In genomic region chr4:147969337-147969736, GRCm38 (mm10) we compare ENCODE assay signal across 28 mouse cellular contexts. TPM values are rescaled to one million over a fixed set of nuclear protein-coding genes. Genes with fewer than 3 reads are reported as not detected.
DNase-seq lines count a peak whose midpoint lies in the region; ATAC-seq and TF ChIP-seq lines count a peak whose summit lies in the region.
"Had no signal": no experiment of that assay in that cellular context is flagged by ENCODE, and none has a peak within 500 bp of the region (broad histone marks: within the 10 kb centered on the region; RNA-seq: fewer than 3 reads in every experiment).

No protein-coding gene starts in this region.

- WGBS in heart, adult 2 months = 9% methylated on average over 9 of the region's 9 CpGs
- 5% methylated on average over 9 of the region's 9 CpGs for WGBS in heart, embryonic 11.5 days (ENCODE audit: insufficient replicate concordance)
- WGBS in heart, embryonic 16.5 days = 17% methylated on average over 9 of the region's 9 CpGs
- 12% methylated on average over 9 of the region's 9 CpGs for WGBS in liver, embryonic 12.5 days (ENCODE audit: insufficient replicate concordance)

- DNase-seq in heart, adult 2 months = peak in 1 of 2 experiments; percentile 33
- no peak for DNase-seq in heart, adult 9 months (ENCODE audit: low spot score in 2 of 2)
- no peak for DNase-seq in lung, postnatal 14 days
- DNase-seq in thymus, postnatal 10 days (ENCODE audit: low spot score in 2 of 2) = no peak
- DNase-seq: adrenal gland, adult 2 months; cerebellum, adult 8-10 months; cerebellum, postnatal 36 days; gastrocnemius, postnatal 25 days; kidney, adult 9 months; kidney, postnatal 14 days; liver, embryonic 13.5 days; lung, adult 2 months; lung, postnatal 10 days; midbrain, embryonic 14.5 days had no signal

- peaks cover 3% of the 10 kb centered on the region; the same call in 1 of the 2 replicates for H3K4me1 ChIP-seq in heart, adult 2 months (ENCODE audit: control insufficient read depth, insufficient read depth, low read length)
- H3K4me1 ChIP-seq in heart, embryonic 11.5 days (ENCODE audit: control insufficient read depth, insufficient read depth, low read length) = peaks cover 6% of the 10 kb centered on the region; the same call in 1 of the 2 replicates
- H3K4me1 ChIP-seq in heart, embryonic 16.5 days (ENCODE audit: control insufficient read depth, insufficient read depth, low read length) = peaks cover 16% of the 10 kb centered on the region
- peaks cover 9% of the 10 kb centered on the region for H3K4me1 ChIP-seq in liver, embryonic 12.5 days
- H3K4me1 ChIP-seq: forebrain, embryonic 13.5 days; limb, embryonic 12.5 days had no signal

- H3K4me3 ChIP-seq in heart, adult 2 months = no peak overlapping the region
- no peak overlapping the region for H3K4me3 ChIP-seq in heart, embryonic 11.5 days (ENCODE audit: low read depth, low read length)
- peak overlapping the region; percentile 28 for H3K4me3 ChIP-seq in heart, embryonic 16.5 days (ENCODE audit: low read length)
- H3K4me3 ChIP-seq in liver, embryonic 12.5 days = no peak overlapping the region
- H3K4me3 ChIP-seq: forebrain, embryonic 13.5 days; limb, embryonic 12.5 days; liver, embryonic 13.5 days had no signal

- peak overlapping the region; percentile 42 for H3K4me2 ChIP-seq in heart, embryonic 11.5 days
- H3K4me2 ChIP-seq in heart, embryonic 16.5 days (ENCODE audit: low read depth, low read length) = peak overlapping the region; percentile 50
- peak overlapping the region; percentile 21 for H3K4me2 ChIP-seq in liver, embryonic 12.5 days
- H3K4me2 ChIP-seq: forebrain, embryonic 13.5 days; hindbrain, embryonic 14.5 days; limb, embryonic 12.5 days; liver, embryonic 13.5 days had no signal

- H3K27me3 ChIP-seq in heart, adult 2 months (ENCODE audit: control insufficient read depth, insufficient read depth, low read length) = no peaks in the 10 kb centered on the region
- peaks cover 16% of the 10 kb centered on the region for H3K27me3 ChIP-seq in heart, embryonic 11.5 days (ENCODE audit: control insufficient read depth, insufficient read depth, low read length)
- no peaks in the 10 kb centered on the region for H3K27me3 ChIP-seq in heart, embryonic 16.5 days (ENCODE audit: control insufficient read depth, insufficient read depth, low read length)
- 0 out of 2 replicates have a peak, but pooled peaks cover 3% of the 10 kb centered on the region for H3K27me3 ChIP-seq in liver, embryonic 12.5 days (replicated peaks)
- H3K27me3 ChIP-seq: forebrain, embryonic 13.5 days; limb, embryonic 12.5 days; liver, embryonic 13.5 days had no signal

- intact Hi-C loops in heart, adult 2 months (cut with DNase I) = no loop called here

- TF ChIP-seq POLR2A in heart, adult 2 months (IDR thresholded peaks at IDR 0.05; ENCODE audit: insufficient read depth, low read depth, low read length) = no peak

- no peak for TF ChIP-seq CTCF in heart, adult 2 months (IDR thresholded peaks at IDR 0.05)

- ATAC-seq in heart, embryonic 11.5 days (replicated peaks; ENCODE audit: insufficient number of reproducible peaks, low FRiP score, low TSS enrichment) = peak; percentile 75
- ATAC-seq in heart, embryonic 16.5 days (replicated peaks; ENCODE audit: extremely low read depth, insufficient read depth, low FRiP score) = peak; percentile 88
- ATAC-seq in liver, embryonic 12.5 days = peak; percentile 49; the same call in 1 of the 2 replicates
- ATAC-seq: activated CD4-positive, CD25-positive, alpha-beta regulatory T cell, adult 4 months; forebrain, embryonic 13.5 days; intestine, postnatal 0 days had no signal

- peak overlapping the region; percentile 23 for H3K9ac ChIP-seq in heart, adult 2 months (ENCODE audit: low read depth, low read length)
- H3K9ac ChIP-seq in heart, embryonic 11.5 days (ENCODE audit: low read depth, low read length) = no peak overlapping the region; the same call in 1 of the 2 replicates
- peak overlapping the region; percentile 63 for H3K9ac ChIP-seq in heart, embryonic 16.5 days (ENCODE audit: low read length)
- no peak overlapping the region for H3K9ac ChIP-seq in liver, embryonic 12.5 days
- H3K9ac ChIP-seq: forebrain, embryonic 13.5 days; hindbrain, embryonic 14.5 days; limb, embryonic 12.5 days; liver, embryonic 13.5 days had no signal

- H3K9me3 ChIP-seq in heart, embryonic 11.5 days (replicated peaks; ENCODE audit: control insufficient read depth, low read length) = no peaks in the 10 kb centered on the region
- no peaks in the 10 kb centered on the region; the same call in 1 of the 2 replicates for H3K9me3 ChIP-seq in heart, embryonic 16.5 days (replicated peaks; ENCODE audit: control insufficient read depth, low read length)
- no peaks in the 10 kb centered on the region for H3K9me3 ChIP-seq in liver, embryonic 12.5 days (replicated peaks)
- H3K9me3 ChIP-seq: forebrain, embryonic 13.5 days; limb, embryonic 12.5 days; liver, embryonic 13.5 days had no signal

- no peak for TF ChIP-seq EP300 in heart, adult 2 months (IDR thresholded peaks at IDR 0.05; ENCODE audit: insufficient read depth, low read depth, low read length)

- H3K79me2 ChIP-seq in heart, adult 2 months (replicated peaks; ENCODE audit: control insufficient read depth, insufficient read depth, low read length) = no peaks in the 10 kb centered on the region

- no peaks in the 10 kb centered on the region for H3K36me3 ChIP-seq in heart, adult 2 months (ENCODE audit: control insufficient read depth, insufficient read depth, low read length)
- no peaks in the 10 kb centered on the region for H3K36me3 ChIP-seq in heart, embryonic 11.5 days (ENCODE audit: control insufficient read depth, insufficient read depth, low read length)
- H3K36me3 ChIP-seq in heart, embryonic 16.5 days (ENCODE audit: control insufficient read depth, insufficient read depth) = no peaks in the 10 kb centered on the region
- H3K36me3 ChIP-seq in liver, embryonic 12.5 days = no peaks in the 10 kb centered on the region
- H3K36me3 ChIP-seq: limb, embryonic 12.5 days; liver, embryonic 13.5 days had no signal

- H3K27ac ChIP-seq in heart, adult 2 months = peak overlapping the region; percentile 72
- H3K27ac ChIP-seq in heart, embryonic 11.5 days (ENCODE audit: low read depth, low read length) = peak overlapping the region; percentile 73
- peak overlapping the region; percentile 98 for H3K27ac ChIP-seq in heart, embryonic 16.5 days (ENCODE audit: low read length)
- H3K27ac ChIP-seq in liver, embryonic 12.5 days = no peak overlapping the region
- H3K27ac ChIP-seq: forebrain, embryonic 13.5 days; hindbrain, embryonic 14.5 days; limb, embryonic 12.5 days; liver, embryonic 13.5 days had no signal

RNA-seq across cellular contexts. Expression of gene Nppb, which starts 16.3 kb away (rescaled TPM):
- total RNA-seq in heart, adult 2 months (2021) = 100 to 1,000 TPM; 117 to 262 TPM
- 204 and 212 TPM in 2 replicates for polyA plus RNA-seq in heart, adult 2 months (2012; rRNA removed)
- 305 and 336 TPM in 2 replicates for polyA plus RNA-seq in heart, embryonic 11.5 days (2014; fragmentation: Nextera tagmentation; extraction: Ambion mirVana)
- 159 and 197 TPM in 2 replicates for polyA plus RNA-seq in heart, embryonic 16.5 days (2015; fragmentation: Nextera tagmentation; extraction: Ambion mirVana)
- not detected in 2 replicates for polyA plus RNA-seq in liver, embryonic 12.5 days (2016; fragmentation: Nextera tagmentation; extraction: Ambion mirVana)
- total RNA-seq: gastrocnemius, adult 18-20 months; gastrocnemius, postnatal 25 days; layer of hippocampus, postnatal 10 days; left cerebral cortex, adult 18-20 months; left cerebral cortex, postnatal 14 days; monocyte, adult 5-6 weeks had no signal
- polyA plus RNA-seq: activated CD4-positive, CD25-positive, alpha-beta regulatory T cell, adult 4 months; adrenal gland, adult 2 months; forebrain, embryonic 13.5 days; intestine, postnatal 0 days; limb, embryonic 12.5 days; liver, embryonic 13.5 days; lung, adult 2 months; midbrain, embryonic 14.5 days had no signal

RNA-seq across cellular contexts. Expression of gene 2510039O18Rik, which starts 28.6 kb away (rescaled TPM):
- 10 to 100 TPM; 38.9 to 41.9 TPM for total RNA-seq in heart, adult 2 months (2021)
- polyA plus RNA-seq in heart, adult 2 months (2012; rRNA removed) = 41.2 and 42.3 TPM in 2 replicates
- polyA plus RNA-seq in heart, embryonic 11.5 days (2014; fragmentation: Nextera tagmentation; extraction: Ambion mirVana) = 16.4 and 16.5 TPM in 2 replicates
- polyA plus RNA-seq in heart, embryonic 16.5 days (2015; fragmentation: Nextera tagmentation; extraction: Ambion mirVana) = 12.1 and 14.2 TPM in 2 replicates
- 19.1 and 21.0 TPM in 2 replicates for polyA plus RNA-seq in liver, embryonic 12.5 days (2016; fragmentation: Nextera tagmentation; extraction: Ambion mirVana)

RNA-seq across cellular contexts. Expression of gene Nppa, which starts 31.2 kb away (rescaled TPM):
- 1,000 to 10,000 TPM; 1,237 to 1,820 TPM for total RNA-seq in heart, adult 2 months (2021)
- 4,085 and 4,474 TPM in 2 replicates for polyA plus RNA-seq in heart, adult 2 months (2012; rRNA removed)
- 5,496 and 5,973 TPM in 2 replicates for polyA plus RNA-seq in heart, embryonic 11.5 days (2014; fragmentation: Nextera tagmentation; extraction: Ambion mirVana)
- polyA plus RNA-seq in heart, embryonic 16.5 days (2015; fragmentation: Nextera tagmentation; extraction: Ambion mirVana) = 4,431 and 6,649 TPM in 2 replicates
- 1.3 and 2.0 TPM in 2 replicates for polyA plus RNA-seq in liver, embryonic 12.5 days (2016; fragmentation: Nextera tagmentation; extraction: Ambion mirVana)
- total RNA-seq: adrenal gland, adult 2 months; adrenal gland, postnatal 4 days; gastrocnemius, adult 18-20 months; gastrocnemius, postnatal 25 days; monocyte, adult 5-6 weeks had no signal
- polyA plus RNA-seq: activated CD4-positive, CD25-positive, alpha-beta regulatory T cell, adult 4 months; adrenal gland, adult 2 months had no signal

RNA-seq across cellular contexts. Expression of gene Plod1, which starts 32.8 kb away (rescaled TPM):
- 10 to 100 TPM; 62.4 to 65.8 TPM for total RNA-seq in heart, adult 2 months (2021)
- polyA plus RNA-seq in heart, adult 2 months (2012; rRNA removed) = 88.6 and 123 TPM in 2 replicates
- 40.1 and 50.2 TPM in 2 replicates for polyA plus RNA-seq in heart, embryonic 11.5 days (2014; fragmentation: Nextera tagmentation; extraction: Ambion mirVana)
- 58.5 and 62.7 TPM in 2 replicates for polyA plus RNA-seq in heart, embryonic 16.5 days (2015; fragmentation: Nextera tagmentation; extraction: Ambion mirVana)
- 26.4 TPM in 2 replicates for polyA plus RNA-seq in liver, embryonic 12.5 days (2016; fragmentation: Nextera tagmentation; extraction: Ambion mirVana)

Comparison
In these comparisons a context has a peak if more than half of its experiments do, and no peak if none do; other contexts are left out.
1. H3K9ac ChIP-seq: peak in heart, adult 2 months (single experiment) and heart, embryonic 16.5 days (single experiment); none in heart, embryonic 11.5 days (single experiment) and liver, embryonic 12.5 days (single experiment).
2. RNA of gene Nppb, which starts 16.3 kb away (polyA plus RNA-seq): 305 to 336 TPM in heart, embryonic 11.5 days, 204 to 212 TPM in heart, adult 2 months and 159 to 197 TPM in heart, embryonic 16.5 days; not detected in liver, embryonic 12.5 days; every median in the first group is over 100 times any median in the second.
3. RNA of gene Nppa, which starts 31.2 kb away (polyA plus RNA-seq): 4,431 to 6,649 TPM in heart, embryonic 16.5 days, 5,496 to 5,973 TPM in heart, embryonic 11.5 days and 4,085 to 4,474 TPM in heart, adult 2 months; 1.3 to 2.0 TPM in liver, embryonic 12.5 days; every median in the first group is over 1,000 times any median in the second.
4. Peak in every context shown above with its lines, with median percentiles within 50 percentile points of each other: ATAC-seq and H3K4me2 ChIP-seq.